9 mouse cellular contexts compared by ENCODE assay signal in the genomic region with DNA sequence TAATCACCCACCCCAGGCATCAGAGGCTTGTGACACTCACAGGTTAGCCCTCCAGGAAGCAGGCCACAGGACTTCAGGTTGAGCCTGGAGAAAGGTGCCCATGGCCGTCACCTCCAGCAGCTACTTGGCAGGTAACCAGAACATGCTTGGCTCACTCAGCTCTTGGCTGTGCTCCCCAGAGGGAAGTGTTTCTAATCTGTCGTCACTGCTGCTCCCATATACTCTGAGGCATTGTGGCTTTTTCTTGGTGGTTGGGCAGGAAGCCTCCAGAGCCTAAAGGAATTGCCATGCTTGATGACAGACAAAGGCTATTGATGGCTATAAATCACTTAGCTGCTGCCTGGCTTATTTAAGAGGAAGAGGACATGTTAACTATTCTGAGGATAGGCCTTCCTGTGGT.
A peak's percentile ranks its signal among the peaks of the same experiment; 100 is the strongest.
DNase-seq lines count a peak whose midpoint lies in the region; ATAC-seq and TF ChIP-seq lines count a peak whose summit lies in the region.
"Had no signal": no experiment of that assay in that cellular context is flagged by ENCODE, and none has a peak within 500 bp of the region (broad histone marks: within the 10 kb centered on the region; RNA-seq: fewer than 3 reads in every experiment).

No protein-coding gene starts in this region.

- peak overlapping the region; percentile 45 for H3K27ac ChIP-seq in liver, adult 2 months (replicated peaks; ENCODE audit: insufficient read depth, low read depth, low read length)
- no peak overlapping the region for H3K27ac ChIP-seq in liver, embryonic 12.5 days
- H3K27ac ChIP-seq: kidney, postnatal 0 days had no signal

- H3K36me3 ChIP-seq in liver, adult 2 months (ENCODE audit: control insufficient read depth, insufficient read depth, low read length) = no peaks in the 10 kb centered on the region
- H3K36me3 ChIP-seq in liver, embryonic 12.5 days = no peaks in the 10 kb centered on the region

- no peak overlapping the region for H3K4me3 ChIP-seq in liver, adult 2 months (ENCODE audit: insufficient read depth, low read depth, low read length)
- H3K4me3 ChIP-seq in liver, embryonic 12.5 days = no peak overlapping the region
- H3K4me3 ChIP-seq: erythroblast, embryonic 14.5 days had no signal

- H3K9me3 ChIP-seq in liver, embryonic 12.5 days (replicated peaks) = no peaks in the 10 kb centered on the region

- peaks cover 26% of the 10 kb centered on the region for H3K4me1 ChIP-seq in liver, adult 2 months (ENCODE audit: control insufficient read depth, insufficient read depth, low read length)
- no peaks in the 10 kb centered on the region for H3K4me1 ChIP-seq in liver, embryonic 12.5 days

- H3K79me2 ChIP-seq in liver, adult 2 months (ENCODE audit: control insufficient read depth, insufficient read depth, low read length) = no peaks in the 10 kb centered on the region

- no peak overlapping the region for H3K4me2 ChIP-seq in liver, embryonic 12.5 days

- peak; percentile 90 for DNase-seq in liver, adult 2 months (ENCODE audit: extremely low read depth, low read depth, low spot score)
- peak; percentile 61 to 62 for DNase-seq in cerebellum, adult 18-20 months
- peak; percentile 38 to 49 for DNase-seq in heart, postnatal 36 days
- peak; percentile 36 for DNase-seq in skeletal muscle tissue, adult 2 months (ENCODE audit: low read depth, low spot score)
- no peak for DNase-seq in neural tube, embryonic 10.5 days (ENCODE audit: extremely low spot score, low spot score)
- DNase-seq in spleen, adult 18-20 months = no peak

- TF ChIP-seq CTCF in liver, adult 2 months (IDR thresholded peaks at IDR 0.05; ENCODE audit: low read depth, low read length) = no peak

- H3K9ac ChIP-seq in liver, adult 2 months (ENCODE audit: low read depth, low read length) = no peak overlapping the region
- H3K9ac ChIP-seq in liver, embryonic 12.5 days = no peak overlapping the region

- no peak for TF ChIP-seq POLR2A in liver, adult 2 months (IDR thresholded peaks at IDR 0.05; ENCODE audit: extremely low read depth, insufficient read depth, low read length)

- H3K27me3 ChIP-seq in liver, adult 2 months (ENCODE audit: control insufficient read depth, insufficient read depth, low read length) = no peaks in the 10 kb centered on the region
- no peaks in the 10 kb centered on the region for H3K27me3 ChIP-seq in liver, embryonic 12.5 days (replicated peaks)

- 5% methylated on average over 2 of the region's 2 CpGs for WGBS in liver, adult 2 months
- 58% methylated on average over 2 of the region's 2 CpGs for WGBS in liver, embryonic 12.5 days (ENCODE audit: insufficient replicate concordance)

- intact Hi-C loops in heart, postnatal 36 days (cut with DNase I) = no loop called here

- no peak for ATAC-seq in liver, embryonic 12.5 days

Comparison
In these comparisons a context has a peak if more than half of its experiments do, and no peak if none do; other contexts are left out.
1. DNase-seq: peak in liver, adult 2 months (single experiment), cerebellum, adult 18-20 months (2 of 2), heart, postnatal 36 days (2 of 2) and skeletal muscle tissue, adult 2 months (single experiment); none in neural tube, embryonic 10.5 days (single experiment) and spleen, adult 18-20 months (0 of 2).